Mouse (Mus musculus) layer of hippocampus, adult 18-20 months (tissue): ENCODE data around the gene Calhm1. TPM values are rescaled to one million over a fixed set of nuclear protein-coding genes. Genes with fewer than 3 reads are reported as not detected.
"Not testable (repeated sequence)": the region's sequence is repeated elsewhere in the genome, so short reads cannot be mapped to it uniquely, and the experiment has no call there.

Source experiments
- DNase-seq, 2 experiments: peaks; one replicate each; pipeline ENCODE4 v3.0.0; 2022; ENCODE audit warnings: low spot score in 2 of 2
- total RNA-seq, 2 experiments: library from RNA; stranded (reverse); gene quantifications; 2 replicates each; pipeline ENCODE4 v1.2.3; 2021

Gene Calhm1
- total RNA-seq, 2 experiments from 2014 or later, result not detected

DNA sequence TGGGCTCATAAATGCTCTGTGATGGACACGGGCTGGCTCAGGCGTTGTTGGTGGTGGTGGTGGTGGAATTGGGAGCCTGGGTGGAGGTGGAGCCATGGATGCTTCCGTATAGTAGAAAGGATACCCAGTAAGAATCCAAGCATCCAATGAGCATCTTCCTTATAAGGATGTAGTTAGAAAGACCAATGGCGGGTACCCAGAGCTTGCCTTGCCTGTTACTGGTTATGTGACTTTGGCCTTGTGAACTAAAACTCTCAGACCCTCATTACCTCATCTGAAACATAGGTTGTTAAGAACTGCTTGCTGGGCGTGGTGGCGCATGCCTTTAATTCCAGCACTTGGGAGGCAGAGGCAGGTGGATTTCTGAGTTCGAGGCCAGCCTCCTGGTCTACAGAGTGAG lies 9.7 kb upstream of the Calhm1 start:
- no peak for DNase-seq

DNA sequence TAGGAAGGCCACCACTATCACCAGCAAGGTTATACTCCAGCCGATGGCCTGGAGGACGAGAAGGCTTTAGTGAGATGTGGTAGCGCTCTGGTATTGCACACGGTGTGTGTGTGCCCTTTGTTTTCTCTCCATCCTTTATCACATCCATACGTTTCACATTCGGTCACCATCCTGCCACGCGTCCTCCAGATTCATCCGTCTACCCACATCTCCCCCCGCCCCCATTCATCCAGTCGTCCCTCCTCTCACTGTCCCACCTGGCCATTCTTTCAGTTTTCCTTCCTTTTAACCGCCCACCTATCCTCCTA lies 8.0 kb upstream of the Calhm1 start:
- DNase-seq, result no peak

DNA sequence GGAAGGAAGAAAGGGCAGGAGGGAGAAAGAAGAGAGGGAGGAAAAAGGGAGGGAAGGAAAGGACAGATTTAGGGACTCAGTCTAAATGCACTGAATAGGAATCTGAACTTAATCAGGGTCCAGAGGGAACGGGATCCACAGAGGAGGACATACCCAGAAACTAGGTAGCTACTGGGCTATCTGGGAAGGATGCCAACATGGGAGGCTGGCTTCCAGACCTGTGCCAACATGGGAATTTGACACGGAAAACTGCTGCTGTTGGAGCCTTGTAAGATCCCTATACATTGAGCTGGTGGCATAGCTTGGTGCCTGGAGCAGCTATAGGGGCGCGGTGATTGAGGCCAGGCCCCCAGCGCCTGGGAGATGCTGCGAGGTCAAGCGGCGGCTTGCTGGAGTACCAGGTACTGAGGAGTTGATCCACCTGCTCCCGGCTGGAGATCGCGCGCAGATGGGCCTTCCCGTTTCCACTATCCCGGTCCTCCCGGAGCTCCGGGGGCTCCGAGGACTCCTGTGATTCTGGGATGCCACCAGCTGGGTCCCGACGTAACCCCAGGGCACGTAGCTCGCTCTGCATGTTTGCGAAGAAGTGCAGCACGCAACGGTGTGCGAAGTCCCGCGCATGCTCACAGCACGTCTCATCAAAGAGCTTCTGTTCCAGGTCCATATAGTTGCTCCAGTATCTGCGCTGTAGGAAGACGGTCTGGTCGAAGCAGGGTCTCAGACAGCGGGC lies 7.4 kb upstream of the Calhm1 start:
- no peak for DNase-seq

DNA sequence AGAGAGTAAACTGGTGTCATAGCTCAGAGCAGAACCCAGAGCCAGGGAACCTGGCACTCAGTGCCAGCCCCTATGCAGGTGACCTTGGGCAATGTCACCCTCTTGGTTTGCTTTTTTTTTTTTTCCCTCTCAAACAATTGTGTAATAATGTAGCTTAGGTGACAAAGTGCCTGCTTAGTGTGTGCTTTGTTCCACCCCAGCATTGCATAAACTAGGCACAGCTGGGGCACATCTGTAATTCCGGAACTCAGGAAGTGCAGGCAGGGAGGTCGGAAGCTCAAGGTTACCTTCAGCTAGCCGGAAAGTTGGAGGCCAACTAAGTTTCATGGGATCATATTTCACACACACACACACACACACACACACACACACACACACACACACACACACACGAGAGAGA lies 5.8 kb upstream of the Calhm1 start:
- no peak for DNase-seq

DNA sequence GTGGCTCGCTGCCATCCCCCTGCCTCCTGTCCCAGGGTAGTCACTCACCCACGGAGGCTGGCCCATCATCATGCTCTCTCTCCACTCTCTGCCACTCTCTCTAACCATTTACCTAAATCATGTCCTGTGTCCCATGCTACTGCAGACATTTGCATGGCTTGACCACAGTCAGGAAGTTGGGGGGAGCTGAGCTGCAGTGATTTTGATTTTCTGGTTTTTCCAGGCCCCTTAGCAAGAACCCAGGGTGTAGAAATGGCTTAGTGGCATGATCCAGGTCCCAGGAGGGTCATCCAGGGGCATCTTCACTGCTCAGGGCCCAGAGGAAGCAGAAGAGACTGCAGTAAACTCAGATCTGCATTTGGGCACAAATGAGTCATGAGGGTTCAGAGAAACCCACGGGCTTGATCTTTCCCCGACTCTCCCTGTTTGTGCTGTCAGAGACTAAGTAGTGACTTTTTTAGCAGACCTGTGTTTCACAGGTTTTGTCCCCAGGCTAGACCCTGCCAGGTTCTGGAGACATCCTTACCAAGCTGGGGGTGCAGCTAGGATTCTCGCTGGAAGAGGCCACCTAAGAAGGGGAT lies 4.3 kb upstream of the Calhm1 start:
- no peak for DNase-seq

DNA sequence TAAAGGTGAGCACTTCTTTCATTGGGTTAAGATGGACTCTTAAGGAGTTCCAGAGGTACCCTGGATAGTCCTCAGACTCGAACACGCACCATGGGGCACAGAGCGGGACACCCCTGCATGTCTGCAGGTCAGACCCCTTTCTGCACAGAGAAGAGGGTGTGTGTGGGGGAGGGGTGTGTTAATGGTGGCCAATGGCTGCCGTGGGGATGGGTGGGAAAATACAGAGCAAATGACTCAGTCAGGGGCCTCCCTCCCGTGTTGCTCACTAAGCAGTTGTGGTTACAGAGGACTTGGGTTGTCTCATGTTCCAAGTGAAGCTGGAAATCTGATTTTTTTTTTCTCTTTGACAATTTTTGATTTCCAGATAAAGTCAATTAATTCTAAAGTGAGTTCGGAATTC lies 1.6 kb downstream of the Calhm1 start:
- DNase-seq, result no peak

DNA sequence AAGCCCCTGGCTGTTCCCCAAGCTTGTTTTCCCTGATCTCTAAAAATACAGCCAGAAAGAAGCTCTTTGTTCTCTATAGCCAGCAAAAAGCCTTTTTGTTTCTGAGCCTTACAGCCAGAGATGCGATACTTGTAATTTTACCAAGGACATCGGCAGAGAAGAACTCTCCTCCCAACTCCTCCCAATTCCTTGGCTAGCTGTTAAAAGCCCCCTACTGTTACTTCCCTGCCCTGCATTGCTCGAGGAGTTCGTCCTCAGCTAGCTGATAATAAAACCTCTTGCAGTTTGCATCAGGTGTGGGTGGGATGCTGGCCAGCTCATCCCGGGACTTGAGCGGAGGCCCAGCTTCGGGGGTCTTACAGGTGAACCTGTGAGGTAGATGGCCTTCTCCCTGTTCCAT lies 4.4 kb downstream of the Calhm1 start:
- not testable (repeated sequence) for DNase-seq

DNA sequence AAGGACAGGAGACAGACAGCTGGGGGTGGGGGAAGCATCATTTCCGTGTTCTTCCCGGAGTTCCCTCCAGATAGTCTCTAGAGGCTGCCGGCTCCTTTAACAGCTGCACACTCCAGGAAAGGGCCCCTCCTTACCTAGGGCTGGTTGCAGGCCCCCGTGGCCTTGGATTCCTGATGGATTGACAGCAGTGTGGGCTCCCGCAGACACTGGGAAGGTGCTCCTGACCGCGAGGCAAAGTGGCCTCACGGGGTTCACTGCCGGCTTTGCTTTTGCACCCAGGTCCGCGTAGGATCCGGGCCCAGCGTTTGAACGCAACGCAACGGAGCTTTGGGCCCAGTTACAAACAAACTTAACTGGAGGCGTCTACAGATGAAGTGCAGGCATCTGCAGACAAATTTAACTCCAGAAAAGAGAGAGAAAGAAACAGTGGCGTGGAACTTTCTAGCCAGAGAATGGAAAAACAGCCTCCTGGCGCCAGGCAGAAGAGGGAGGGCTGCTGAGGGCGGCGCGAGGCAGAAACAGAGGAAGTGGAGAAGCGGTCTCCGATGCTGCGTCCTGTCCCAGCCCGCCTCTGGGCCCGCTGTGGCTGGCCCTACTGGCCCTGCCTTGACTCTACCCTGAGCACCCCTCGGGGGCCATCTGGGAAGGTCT lies 6.2 kb downstream of the Calhm1 start, which contains the start of gene Calhm2:
TSS of gene Calhm2 (minus strand) at position 524 of the 651 bp plus-strand sequence.
- peak; percentile 51 to 52 for DNase-seq

DNA sequence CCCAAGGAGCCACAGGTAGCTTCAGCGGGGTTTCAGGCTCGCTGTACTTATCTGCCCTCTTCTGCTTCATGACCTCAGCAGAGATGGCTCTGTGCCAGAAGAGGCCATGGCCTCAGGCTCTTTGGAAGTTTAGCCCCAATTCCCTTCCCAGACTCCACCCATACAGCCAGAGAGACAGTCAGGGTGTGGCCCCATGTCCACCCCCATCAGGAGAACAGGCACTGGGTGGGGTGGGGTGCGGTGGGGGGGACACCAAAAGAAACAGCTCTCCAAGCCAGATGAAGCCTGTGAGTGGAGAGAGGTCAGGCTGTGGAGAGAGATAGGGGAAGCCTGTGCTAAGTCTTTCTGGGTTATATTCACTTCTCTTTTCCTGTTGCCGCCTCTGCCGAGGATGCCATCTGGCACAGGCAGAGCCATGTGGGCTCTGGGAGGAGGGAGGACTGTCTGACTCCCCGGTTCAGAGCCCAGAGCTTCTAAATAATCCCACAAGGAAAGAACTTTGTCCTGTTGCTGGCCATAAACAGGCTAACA lies 6.9 kb downstream of the Calhm1 start:
- peak; percentile 72 to 75 for DNase-seq

DNA sequence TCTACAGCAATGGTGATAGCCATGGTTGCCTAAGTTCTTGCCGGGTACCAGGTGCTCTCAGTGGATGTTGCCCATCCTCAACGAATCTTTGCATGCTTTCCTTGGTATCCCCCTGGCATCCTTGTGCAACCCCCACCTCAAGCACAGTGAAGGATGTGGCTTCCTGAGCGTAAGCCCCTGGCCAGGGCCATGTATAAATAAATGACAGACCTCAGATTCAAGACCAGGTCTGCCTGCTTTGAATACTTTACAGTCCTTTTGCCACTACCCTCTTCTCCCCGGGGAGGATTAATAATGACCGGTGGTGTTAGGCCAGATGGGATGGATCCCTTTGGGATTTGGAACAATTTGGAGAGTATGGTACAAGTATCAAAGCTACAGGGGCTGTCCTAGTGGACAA lies 7.9 kb downstream of the Calhm1 start:
- DNase-seq, result no peak

DNA sequence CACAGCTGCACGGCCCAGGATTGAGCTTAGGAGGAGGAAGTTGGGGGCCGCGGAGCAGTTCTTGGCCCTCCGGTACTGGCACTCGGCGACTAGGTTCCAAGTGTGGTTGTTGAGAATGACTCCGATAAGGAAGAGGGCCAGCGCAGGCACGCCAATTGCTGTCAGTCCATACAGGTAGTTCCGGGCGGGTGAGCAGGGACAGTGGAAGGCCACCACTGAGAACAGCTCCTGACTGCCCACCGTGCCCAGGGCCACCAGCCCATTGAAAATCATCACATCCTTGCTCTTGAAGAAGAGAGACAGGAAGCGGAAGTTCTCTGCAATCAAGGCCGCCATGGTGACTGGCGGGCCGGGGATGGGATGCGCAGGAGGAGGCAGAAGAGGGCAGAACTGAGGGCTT lies 8.5 kb downstream of the Calhm1 start:
- DNase-seq, result no peak

DNA sequence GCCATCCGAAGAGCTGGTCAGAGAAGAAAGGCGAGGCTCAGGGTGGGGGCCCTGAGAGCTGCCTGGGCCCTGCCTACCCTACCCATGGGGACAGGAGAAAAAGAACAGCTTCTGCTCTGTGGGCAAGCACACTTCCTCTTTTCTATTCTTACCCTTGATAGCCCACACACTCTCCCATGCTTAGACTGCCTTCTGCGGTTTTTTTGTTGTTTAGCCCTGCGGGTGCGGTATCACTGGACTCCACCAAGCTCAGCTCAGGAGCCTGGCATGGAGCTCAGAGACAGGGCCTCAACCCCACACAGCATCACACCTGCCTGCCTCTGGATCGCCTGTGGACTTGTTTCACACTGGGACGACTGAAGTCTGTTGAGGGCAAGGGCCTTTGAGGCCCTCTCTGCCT lies 10.9 kb downstream of the Calhm1 start:
- no peak for DNase-seq

DNA sequence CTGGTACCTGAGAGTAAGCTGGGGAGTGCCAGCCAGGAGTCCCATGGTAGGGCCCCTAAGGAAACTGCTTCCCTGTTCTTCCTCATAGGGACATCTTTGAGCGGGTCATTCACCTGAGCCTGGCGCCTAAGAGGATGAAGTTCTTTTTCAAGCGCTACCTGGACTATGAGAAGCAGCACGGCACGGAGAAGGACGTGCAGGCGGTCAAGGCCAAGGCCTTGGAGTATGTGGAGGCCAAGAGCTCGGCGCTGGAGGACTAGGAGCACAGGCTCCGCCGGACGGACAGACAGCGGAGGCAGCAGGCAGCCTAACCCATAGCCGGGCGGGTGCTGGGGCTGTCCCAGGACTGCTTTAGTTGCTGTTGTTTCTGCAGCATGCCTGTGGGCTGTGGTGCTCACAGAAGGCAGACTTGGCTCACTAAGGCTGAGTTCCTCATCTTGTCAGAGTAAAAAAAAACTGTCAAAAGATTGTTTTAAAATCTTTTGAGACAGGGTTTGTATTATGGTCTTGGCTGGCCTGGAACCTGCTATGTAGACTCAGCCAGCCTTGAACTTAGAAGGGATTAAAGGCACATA lies 13.4 kb downstream of the Calhm1 start:
- DNase-seq, result no peak

DNA sequence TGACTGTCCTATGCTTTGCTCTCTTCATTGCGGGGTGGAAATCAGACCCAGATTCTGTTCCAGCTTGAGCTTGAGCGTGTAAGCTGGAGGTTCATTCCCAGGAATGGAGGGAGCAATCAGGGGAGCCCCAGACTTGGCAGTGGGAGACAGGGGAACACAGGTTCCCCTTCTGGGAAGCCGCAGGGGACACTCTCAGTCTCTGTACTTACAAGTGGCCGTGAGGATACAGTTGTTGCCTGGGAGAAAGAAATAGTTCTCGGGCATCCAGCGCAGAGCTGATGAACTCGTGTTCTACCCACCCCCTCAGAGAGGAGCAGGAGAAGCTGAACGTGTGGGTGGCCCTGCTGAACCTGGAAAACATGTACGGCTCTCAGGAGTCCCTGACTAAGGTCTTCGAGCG lies 15.2 kb downstream of the Calhm1 start:
- no peak for DNase-seq

DNA sequence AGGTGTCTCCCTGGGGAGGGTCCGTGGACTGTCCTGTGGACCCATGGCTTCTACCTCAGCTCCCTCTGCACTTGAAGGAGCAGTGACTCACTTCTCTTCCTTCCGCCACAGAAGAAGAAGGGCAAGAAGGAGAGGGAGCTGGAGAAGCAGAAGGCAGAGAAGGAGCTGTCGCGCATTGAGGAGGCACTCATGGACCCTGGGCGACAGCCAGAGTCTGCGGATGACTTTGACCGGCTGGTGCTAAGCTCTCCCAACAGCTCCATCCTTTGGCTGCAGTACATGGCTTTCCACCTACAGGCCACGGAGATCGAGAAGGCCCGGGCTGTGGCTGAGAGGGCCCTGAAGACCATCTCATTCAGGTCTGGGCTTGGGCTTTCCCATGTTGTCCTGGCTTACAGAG lies 15.9 kb downstream of the Calhm1 start:
- DNase-seq, result peak in 1 of 2 experiments; percentile 33

DNA sequence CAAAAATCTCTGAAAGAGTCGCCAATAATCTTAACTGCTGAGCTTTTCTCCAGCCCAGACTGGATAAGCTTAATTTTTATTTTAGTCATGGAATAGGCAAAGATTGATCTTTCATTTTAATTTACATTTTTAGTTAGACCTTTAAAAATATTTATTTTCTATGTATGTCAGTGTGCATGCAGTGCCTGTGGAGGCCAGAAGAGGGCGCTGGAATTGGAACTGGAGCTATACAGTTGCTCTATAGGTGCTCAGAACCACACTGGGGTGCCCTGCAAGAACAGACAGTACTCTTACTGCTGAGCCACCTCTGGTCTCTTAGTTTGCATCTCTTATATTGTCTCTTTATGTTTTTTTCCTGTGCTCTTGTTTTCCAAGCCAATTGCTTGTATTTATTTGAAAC lies 21.3 kb downstream of the Calhm1 start:
- no peak for DNase-seq

DNA sequence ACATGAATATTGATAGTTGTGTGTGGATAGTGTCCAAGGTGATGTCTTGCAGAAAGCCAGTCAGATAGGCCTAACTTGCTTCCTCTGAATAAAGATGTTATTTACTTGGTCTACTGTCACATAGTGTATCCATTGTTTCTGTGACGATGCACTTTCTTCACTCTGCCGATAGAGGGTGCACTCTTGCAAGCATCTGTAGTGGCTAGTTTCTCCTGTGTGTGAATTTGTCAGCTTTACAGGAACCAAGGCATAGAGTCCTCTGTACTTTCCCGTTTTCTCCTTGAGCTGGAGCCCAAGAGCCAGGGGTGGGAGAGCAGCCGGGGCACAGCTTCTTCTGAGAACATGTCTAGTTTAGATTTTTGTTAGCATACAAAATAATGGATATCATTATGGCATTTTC lies 23.0 kb downstream of the Calhm1 start:
- DNase-seq, result peak in 1 of 2 experiments; percentile 62

DNA sequence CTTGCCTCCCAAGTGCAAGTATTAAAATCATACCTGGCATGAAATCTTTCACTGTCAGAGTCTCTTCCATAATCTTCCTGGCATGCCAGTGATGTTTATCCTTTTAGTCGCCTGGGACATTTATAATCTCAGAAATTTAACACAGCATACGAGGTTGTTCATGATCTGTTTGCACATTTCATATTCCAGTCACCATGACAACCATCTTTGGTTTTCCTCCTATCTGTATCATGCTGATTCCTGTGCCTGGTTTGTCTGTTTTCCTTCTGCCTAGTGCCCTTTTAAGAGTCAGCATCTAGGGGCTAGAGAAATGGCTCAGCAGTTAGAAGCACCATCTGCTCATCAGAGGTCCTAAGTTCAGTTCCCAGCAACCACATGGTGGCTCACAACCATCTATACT lies 25.4 kb downstream of the Calhm1 start:
- DNase-seq, result no peak

DNA sequence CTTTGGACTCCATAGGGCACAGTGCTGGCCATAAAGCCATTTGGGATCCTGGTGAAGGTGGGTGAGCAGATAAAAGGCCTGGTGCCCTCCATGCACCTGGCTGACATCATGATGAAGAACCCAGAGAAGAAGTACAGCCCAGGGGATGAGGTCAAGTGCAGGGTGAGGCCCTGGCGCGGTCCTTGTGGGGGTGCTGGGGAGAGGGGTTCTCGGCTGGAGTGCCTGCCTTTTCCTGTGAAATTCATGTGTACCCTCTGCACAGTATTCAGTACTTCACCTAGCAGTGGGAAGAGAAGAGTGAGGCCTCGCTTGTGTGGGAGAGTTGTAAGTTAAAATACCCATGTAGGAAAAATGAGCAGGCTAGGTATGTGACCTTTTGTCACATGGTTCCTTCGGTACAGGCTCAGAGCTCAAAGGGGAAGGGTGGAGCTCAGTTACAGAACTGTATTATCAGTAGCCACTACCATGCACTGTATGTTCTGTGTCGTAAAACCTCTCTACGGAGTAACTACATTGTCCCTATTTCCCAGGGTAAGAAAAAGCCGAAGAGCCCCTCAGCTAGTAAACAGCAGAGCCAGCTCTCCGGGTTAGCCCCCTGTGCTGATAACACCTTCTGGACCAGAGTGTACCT lies 39.3 kb downstream of the Calhm1 start:
- DNase-seq, result no peak

DNA sequence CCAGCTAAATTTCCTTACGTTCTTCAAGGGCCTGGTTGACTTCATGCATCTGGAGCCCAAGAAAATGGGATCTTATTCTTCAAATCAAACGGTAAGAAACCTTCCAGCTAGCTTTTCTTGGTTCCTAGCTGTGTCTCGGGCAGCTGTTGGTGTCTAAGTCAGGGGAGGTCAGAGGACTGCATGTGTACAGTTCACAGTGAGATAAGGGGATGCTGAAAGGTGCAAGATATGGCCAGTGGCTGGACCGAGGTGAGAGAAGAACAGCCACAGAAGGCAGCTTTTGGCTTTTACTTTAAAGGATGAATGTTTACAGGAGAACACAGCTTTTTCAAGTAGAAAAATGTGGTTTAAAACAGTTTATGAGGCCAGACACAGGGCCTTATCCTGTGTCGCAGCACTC lies 43.0 kb downstream of the Calhm1 start:
- no peak for DNase-seq
